Mouse (Mus musculus) G1E-ER4 (cell line): Measurements from ENCODE around the gene Gm36028. TPM values are rescaled to one million over a fixed set of nuclear protein-coding genes. Genes with fewer than 3 reads are reported as not detected.

ENCODE experiments used
- GATA1 ChIP-seq: IDR thresholded peaks from one replicate; pipeline ENCODE4 v1.8.0; 2012; ENCODE audit warnings: low read length, inconsistent platforms
- polyA plus RNA-seq: library from polyadenylated mRNA; stranded (reverse); fragments of >175 nt; gene quantifications from 2 replicates; pipeline ENCODE4 v1.2.3, GENCODE M21; 2012

The Gm36028 gene
- not detected in 2 replicates for polyA plus RNA-seq

- no peak for TF ChIP-seq GATA1
These were observed at the start of gene Gm36028 for GRCm38 (mm10) chr16:37861029-37861428. TSS of gene Gm36028 (minus strand) at chr16:37861146.

GRCm38 (mm10) chr16:37906456-37906855 is 45.5 kb upstream of the Gm36028 start:
- TF ChIP-seq GATA1: no peak

- TF ChIP-seq GATA1: no peak
These were observed 40.4 kb upstream of the Gm36028 start for GRCm38 (mm10) chr16:37901318-37901717.

- no peak for TF ChIP-seq GATA1
These were observed 38.4 kb upstream of the Gm36028 start for GRCm38 (mm10) chr16:37899357-37899756.

GRCm38 (mm10) chr16:37898790-37899189 is 37.8 kb upstream of the Gm36028 start:
- TF ChIP-seq GATA1: no peak

GRCm38 (mm10) chr16:37893942-37894341 is 33.0 kb upstream of the Gm36028 start:
- TF ChIP-seq GATA1: no peak

GRCm38 (mm10) chr16:37893381-37893780 is 32.4 kb upstream of the Gm36028 start:
- TF ChIP-seq GATA1: no peak

- no peak for TF ChIP-seq GATA1
These were observed 31.7 kb upstream of the Gm36028 start for GRCm38 (mm10) chr16:37892667-37893066.

- no peak for TF ChIP-seq GATA1
These were observed 28.0 kb upstream of the Gm36028 start for GRCm38 (mm10) chr16:37888986-37889385.

GRCm38 (mm10) chr16:37881168-37881567 is 20.2 kb upstream of the Gm36028 start:
- TF ChIP-seq GATA1: no peak

- no peak for TF ChIP-seq GATA1
These were observed 18.9 kb upstream of the Gm36028 start for GRCm38 (mm10) chr16:37879750-37880419.

GRCm38 (mm10) chr16:37878951-37879505 is 18.1 kb upstream of the Gm36028 start:
- no peak for TF ChIP-seq GATA1

- TF ChIP-seq GATA1: no peak
These were observed 16.5 kb upstream of the Gm36028 start for GRCm38 (mm10) chr16:37877406-37877805.

GRCm38 (mm10) chr16:37874501-37875235 is 13.7 kb upstream of the Gm36028 start:
- no peak for TF ChIP-seq GATA1

GRCm38 (mm10) chr16:37871112-37871715 is 10.3 kb upstream of the Gm36028 start:
- TF ChIP-seq GATA1: no peak
